Mouse (Mus musculus) erythroblast, embryonic 14.5 days (primary cell): ENCODE data around the gene Fkbp10. TPM values are rescaled to one million over a fixed set of nuclear protein-coding genes. Genes with fewer than 3 reads are reported as not detected.
A peak's percentile ranks its signal among the peaks of the same experiment; 100 is the strongest.

Source experiments
- H3K27me3 ChIP-seq: 2 replicates; pipeline ENCODE4 v1.6.1; 2012; ENCODE audit warnings: inconsistent platforms; ENCODE audit not compliant: control insufficient read depth
- H3K36me3 ChIP-seq: 2 replicates; pipeline ENCODE4 v1.6.1; 2012; ENCODE audit warnings: mild to moderate bottlenecking, inconsistent platforms; ENCODE audit not compliant: control insufficient read depth
- H3K4me1 ChIP-seq: 2 replicates; pipeline ENCODE4 v1.6.1; 2012; ENCODE audit warnings: inconsistent platforms; ENCODE audit not compliant: control insufficient read depth
- H3K4me3 ChIP-seq: replicated peaks from 2 replicates; pipeline ENCODE3; 2012; ENCODE audit warnings: moderate library complexity, mild to moderate bottlenecking, inconsistent platforms
- H3K9me3 ChIP-seq: 2 replicates; pipeline ENCODE4 v1.6.1; 2012; ENCODE audit warnings: low read length, inconsistent platforms, mixed read lengths; ENCODE audit not compliant: control insufficient read depth
- GATA1 ChIP-seq: IDR thresholded peaks from 2 replicates; pipeline ENCODE4 v1.6.1; 2012; ENCODE audit warnings: low read length, inconsistent platforms, mixed read lengths
- TAL1 ChIP-seq: IDR thresholded peaks from 3 replicates; pipeline ENCODE4 v1.6.1; 2012; ENCODE audit warnings: low read length, inconsistent platforms, mixed read lengths
- polyA plus RNA-seq: library from polyadenylated mRNA; stranded (reverse); fragments of >175 nt; gene quantifications from 2 replicates; pipeline ENCODE4 v1.2.3, GENCODE M21; 2012

Gene Fkbp10
- polyA plus RNA-seq, 1 experiment, result 0.07 TPM

DNA sequence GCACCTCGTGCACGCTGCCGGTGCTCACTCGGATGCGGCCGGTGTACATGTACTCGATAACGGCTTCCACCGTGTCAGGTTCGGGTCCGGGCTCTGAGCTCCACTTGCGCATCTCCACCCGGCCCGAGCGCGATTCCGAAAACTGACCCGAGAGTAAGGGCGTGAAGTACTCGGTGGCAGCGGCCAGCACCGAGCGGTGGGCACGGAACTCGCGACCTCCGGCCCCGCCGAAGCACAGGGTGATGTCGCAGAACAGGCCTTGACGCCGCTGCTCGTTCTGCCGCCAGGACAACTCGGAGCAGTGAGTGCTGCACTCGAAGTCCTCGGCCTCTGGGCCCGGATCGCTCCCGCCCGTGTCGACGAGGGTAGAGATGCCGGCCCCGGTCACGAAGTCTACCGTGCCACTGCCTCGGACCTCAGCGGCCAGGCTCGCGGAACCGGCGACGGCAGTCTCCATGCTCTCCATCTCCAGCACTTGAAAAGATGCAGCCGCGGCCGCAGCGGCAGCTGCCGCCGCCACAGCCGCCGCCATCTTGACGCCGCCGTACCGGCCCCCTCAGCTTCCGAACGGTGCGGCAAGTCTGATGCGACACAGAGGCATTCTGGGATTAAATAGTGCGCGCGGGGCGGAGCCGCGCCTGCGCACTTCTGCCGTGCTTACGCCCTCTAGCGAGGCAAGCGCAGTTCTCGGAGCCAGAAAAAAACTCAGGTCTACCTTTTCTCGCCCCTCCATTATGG lies 56.9 kb downstream of the Fkbp10 start, which contains the start of gene Klhl11:
Gene Klhl11, minus strand, starts transcription at position 545 of the 738 bp plus-strand sequence.
- H3K36me3 ChIP-seq, result peaks cover 31% of the 10 kb centered on the region
- peaks cover 35% of the 10 kb centered on the region for H3K4me1 ChIP-seq
- peak within 1 kb of the TSS; percentile 79 for H3K4me3 ChIP-seq
- H3K27me3 ChIP-seq, result no peaks in the 10 kb centered on the region
- no peaks in the 10 kb centered on the region for H3K9me3 ChIP-seq
- no peak for TF ChIP-seq GATA1
- TF ChIP-seq TAL1, result no peak

DNA sequence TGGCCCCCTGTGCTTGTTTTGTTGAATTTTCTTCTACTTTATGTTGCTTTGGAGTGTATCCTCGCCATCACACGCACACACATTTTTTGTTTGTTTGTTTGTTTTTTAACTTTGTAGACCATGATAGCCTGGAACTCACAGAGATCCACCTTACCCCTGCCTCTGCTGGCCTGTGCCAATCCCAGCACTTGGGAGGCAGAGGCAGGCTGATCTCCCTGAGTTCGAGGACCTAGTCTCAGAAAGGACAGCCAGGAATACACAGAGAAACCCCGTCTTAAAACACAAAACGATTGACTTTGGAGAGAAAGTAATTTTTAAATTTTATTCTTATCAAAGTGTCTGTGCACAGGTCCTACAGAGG lies 57.4 kb downstream of the Fkbp10 start:
- TF ChIP-seq TAL1, result no peak
- TF ChIP-seq GATA1, result no peak
- Histone ChIP-seq H3K36me3 (peaks cover 31% of the 10 kb centered on the region), H3K9me3 (no peaks in the 10 kb centered on the region), H3K27me3 (no peaks in the 10 kb centered on the region), H3K4me1 (peaks cover 35% of the 10 kb centered on the region), H3K4me3 (peak overlapping the region; percentile 79)

Other genes starting within 250 kb of the Fkbp10 start
- not detected in 2 replicates for gene Krt9, start 222.5 kb upstream of the Fkbp10 start, polyA plus RNA-seq
- gene Krt14, start 208.1 kb upstream of the Fkbp10 start, polyA plus RNA-seq, result 0.06 and 0.07 TPM in 2 replicates
- not detected in 2 replicates for gene Krt16, start 166.8 kb upstream of the Fkbp10 start, polyA plus RNA-seq
- 0.03 and 0.04 TPM in 2 replicates for gene Krt17, start 154.7 kb upstream of the Fkbp10 start, polyA plus RNA-seq
- 0.04 TPM in 1 of 2 replicates, not detected in the other for gene Krt42, start 145.8 kb upstream of the Fkbp10 start, polyA plus RNA-seq
- gene Eif1, start 95.8 kb upstream of the Fkbp10 start, polyA plus RNA-seq, result 151 and 186 TPM in 2 replicates
- 0.09 and 0.11 TPM in 2 replicates for gene Gast, start 81.3 kb upstream of the Fkbp10 start, polyA plus RNA-seq
- 0.03 TPM in 1 of 2 replicates, not detected in the other for gene Hap1, start 59.6 kb upstream of the Fkbp10 start, polyA plus RNA-seq
- 0.29 and 0.56 TPM in 2 replicates for gene Jup, start 17.9 kb upstream of the Fkbp10 start, polyA plus RNA-seq
- not detected in 2 replicates for gene P3h4, start 861 bp upstream of the Fkbp10 start, polyA plus RNA-seq
- 1.4 and 1.9 TPM in 2 replicates for gene Nt5c3b, start 26.1 kb downstream of the Fkbp10 start, polyA plus RNA-seq
- gene Klhl10, start 26.2 kb downstream of the Fkbp10 start, polyA plus RNA-seq, result not detected in 2 replicates
- gene Klhl11, start 57.0 kb downstream of the Fkbp10 start, polyA plus RNA-seq, result 0.03 and 0.06 TPM in 2 replicates
- gene Acly, start 112.3 kb downstream of the Fkbp10 start, polyA plus RNA-seq, result 0.46 and 1.1 TPM in 2 replicates
- 0.01 TPM in 1 of 2 replicates, not detected in the other for gene Ttc25, start 129.9 kb downstream of the Fkbp10 start, polyA plus RNA-seq
- 0.09 and 0.11 TPM in 2 replicates for gene Cnp, start 159.2 kb downstream of the Fkbp10 start, polyA plus RNA-seq
- 3.2 and 4.0 TPM in 2 replicates for gene Nkiras2, start 203.5 kb downstream of the Fkbp10 start, polyA plus RNA-seq
- 3.2 and 4.0 TPM in 2 replicates for gene Dnajc7, start 204.5 kb downstream of the Fkbp10 start, polyA plus RNA-seq